Mouse (Mus musculus) hindbrain, embryonic 13.5 days (tissue): ENCODE measurements around the gene Utp20. TPM values are rescaled to one million over a fixed set of nuclear protein-coding genes. Genes with fewer than 3 reads are reported as not detected.

Experiments
- ATAC-seq: fragments of 200-750 bp; cut with Nextera tagmentation; 2 replicates; pipeline ENCODE4 v1.8.0; 2017; ENCODE audit warnings: moderate TSS enrichment; ENCODE audit not compliant: low FRiP score
- H3K27ac ChIP-seq: fragments of 300-500 bp; sonication (generic); 2 replicates; pipeline ENCODE4 v1.5.1; 2015; ENCODE audit warnings: inconsistent platforms, mild to moderate bottlenecking, moderate library complexity
- H3K27me3 ChIP-seq: fragments of 300-500 bp; sonication (generic); 2 replicates; pipeline ENCODE4 v1.6.1; 2015; ENCODE audit warnings: mild to moderate bottlenecking, inconsistent platforms
- H3K36me3 ChIP-seq: fragments of 300-500 bp; sonication (generic); 2 replicates; pipeline ENCODE4 v1.6.1; 2015; ENCODE audit warnings: mild to moderate bottlenecking, inconsistent platforms
- H3K4me1 ChIP-seq: fragments of 300-500 bp; sonication (generic); replicated peaks from 2 replicates; pipeline ENCODE4 v1.6.1; 2015; ENCODE audit warnings: inconsistent platforms
- H3K4me2 ChIP-seq: fragments of 300-500 bp; sonication (generic); 2 replicates; pipeline ENCODE4 v1.6.1; 2015; ENCODE audit warnings: inconsistent platforms, mild to moderate bottlenecking, moderate library complexity
- H3K4me3 ChIP-seq: fragments of 300-500 bp; sonication (generic); 2 replicates; pipeline ENCODE4 v1.5.1; 2015; ENCODE audit warnings: mild to moderate bottlenecking, inconsistent platforms
- H3K9ac ChIP-seq: fragments of 300-500 bp; sonication (generic); 2 replicates; pipeline ENCODE4 v1.6.1; 2015; ENCODE audit warnings: mild to moderate bottlenecking, inconsistent platforms
- H3K9me3 ChIP-seq: fragments of 300-500 bp; sonication (generic); 2 replicates; pipeline ENCODE4 v1.6.1; 2016; ENCODE audit warnings: inconsistent platforms
- WGBS: fragments of 180-500 bp; shearing (Covaris S2); methylation state at CpG from one replicate; pipeline ENCODE4 v1.1.7; 2015; 5-methylcytosine and 5-hydroxymethylcytosine counted together
- polyA plus RNA-seq: library from polyadenylated mRNA; unstranded; fragments of >200 nt; fragmentation: Nextera tagmentation; extraction: Ambion mirVana; gene quantifications from 2 replicates; pipeline ENCODE4 v1.2.1, GENCODE M21; 2015

Utp20 gene
- polyA plus RNA-seq, 1 experiment from 2014 or later, result 8.7 TPM

GRCm38 (mm10) chr10:88731496-88732308, 94.9 kb downstream of the Utp20 start:
- H3K4me1 ChIP-seq, result peaks cover 19% of the 10 kb centered on the region
- H3K36me3 ChIP-seq, result peaks cover 3% of the 10 kb centered on the region
- H3K4me2 ChIP-seq, result peak overlapping the region; percentile 97
- H3K27ac ChIP-seq, result peak overlapping the region; percentile 79
- H3K9me3 ChIP-seq, result no peaks in the 10 kb centered on the region
- 0 out of 2 replicates have a peak, but pooled peaks cover 5% of the 10 kb centered on the region for H3K27me3 ChIP-seq
- peak overlapping the region; percentile 97 for H3K4me3 ChIP-seq
- peak; percentile 61 for ATAC-seq
- peak overlapping the region; percentile 97 for H3K9ac ChIP-seq
- WGBS, result 3% methylated on average over 61 of the region's 61 CpGs

GRCm38 (mm10) chr10:88730571-88731495, 95.8 kb downstream of the Utp20 start, which contains the start of gene Arl1:
Gene Arl1 (plus strand): TSS chr10:88730858.
- Histone ChIP-seq H3K4me2 (peak within 1 kb of the TSS; percentile 97), H3K27me3 (0 out of 2 replicates have a peak, but pooled peaks cover 5% of the 10 kb centered on the region), H3K36me3 (no peaks in the 10 kb centered on the region), H3K27ac (peak within 1 kb of the TSS; percentile 79), H3K4me1 (peaks cover 19% of the 10 kb centered on the region), H3K9ac (peak within 1 kb of the TSS; percentile 97), H3K4me3 (peak within 1 kb of the TSS; percentile 97), H3K9me3 (no peaks in the 10 kb centered on the region)
- under 1% methylated on average over 65 of the region's 65 CpGs for WGBS
- ATAC-seq, result peak; percentile 98

GRCm38 (mm10) chr10:88728166-88728565, 98.4 kb downstream of the Utp20 start:
- WGBS, result 77% methylated on average over 8 of the region's 8 CpGs
- Histone ChIP-seq H3K4me2 (no peak overlapping the region), H3K4me1 (peaks cover 18% of the 10 kb centered on the region), H3K9ac (no peak overlapping the region), H3K27ac (no peak overlapping the region), H3K27me3 (0 out of 2 replicates have a peak, but pooled peaks cover 9% of the 10 kb centered on the region), H3K9me3 (no peaks in the 10 kb centered on the region), H3K4me3 (no peak overlapping the region), H3K36me3 (no peaks in the 10 kb centered on the region)
- no peak for ATAC-seq

GRCm38 (mm10) chr10:88727128-88727527, 99.5 kb downstream of the Utp20 start:
- Histone ChIP-seq H3K4me1 (peaks cover 9% of the 10 kb centered on the region), H3K9ac (no peak overlapping the region), H3K27ac (no peak overlapping the region), H3K4me2 (no peak overlapping the region), H3K27me3 (0 out of 2 replicates have a peak, but pooled peaks cover 9% of the 10 kb centered on the region), H3K36me3 (no peaks in the 10 kb centered on the region), H3K9me3 (no peaks in the 10 kb centered on the region), H3K4me3 (no peak overlapping the region)
- 77% methylated on average over 1 of the region's 1 CpGs for WGBS
- no peak for ATAC-seq

- H3K4me1 ChIP-seq, result peaks cover 2% of the 10 kb centered on the region
- no peaks in the 10 kb centered on the region for H3K9me3 ChIP-seq
- H3K4me2 ChIP-seq, result no peak overlapping the region
- no peak overlapping the region for H3K4me3 ChIP-seq
- H3K27ac ChIP-seq, result no peak overlapping the region
- no peak for ATAC-seq
- no peaks in the 10 kb centered on the region for H3K36me3 ChIP-seq
- H3K9ac ChIP-seq, result no peak overlapping the region
- H3K27me3 ChIP-seq, result 0 out of 2 replicates have a peak, but pooled peaks cover 9% of the 10 kb centered on the region
- WGBS, result 61% methylated on average over 2 of the region's 2 CpGs
These were observed 101.3 kb downstream of the Utp20 start for GRCm38 (mm10) chr10:88725343-88725742.

GRCm38 (mm10) chr10:88719618-88720017, 107.0 kb downstream of the Utp20 start:
- H3K4me1 ChIP-seq, result no peaks in the 10 kb centered on the region
- no peaks in the 10 kb centered on the region for H3K9me3 ChIP-seq
- 88% methylated on average over 1 of the region's 1 CpGs for WGBS
- H3K9ac ChIP-seq, result no peak overlapping the region
- no peak overlapping the region for H3K4me2 ChIP-seq
- ATAC-seq, result no peak
- H3K27ac ChIP-seq, result no peak overlapping the region
- H3K27me3 ChIP-seq, result 0 out of 2 replicates have a peak, but pooled peaks cover 2% of the 10 kb centered on the region
- H3K4me3 ChIP-seq, result no peak overlapping the region
- no peaks in the 10 kb centered on the region for H3K36me3 ChIP-seq

- Histone ChIP-seq H3K9ac (no peak overlapping the region), H3K27me3 (no peaks in the 10 kb centered on the region), H3K4me3 (no peak overlapping the region), H3K9me3 (no peaks in the 10 kb centered on the region), H3K36me3 (no peaks in the 10 kb centered on the region), H3K27ac (no peak overlapping the region), H3K4me2 (no peak overlapping the region), H3K4me1 (no peaks in the 10 kb centered on the region)
- WGBS, result 51% methylated on average over 2 of the region's 2 CpGs
- ATAC-seq, result no peak
These were observed 108.9 kb downstream of the Utp20 start for GRCm38 (mm10) chr10:88717756-88718025.

- H3K27ac ChIP-seq, result no peak overlapping the region
- H3K36me3 ChIP-seq, result no peaks in the 10 kb centered on the region
- H3K27me3 ChIP-seq, result no peaks in the 10 kb centered on the region
- no peak overlapping the region for H3K9ac ChIP-seq
- 63% methylated on average over 13 of the region's 13 CpGs for WGBS
- H3K4me1 ChIP-seq, result no peaks in the 10 kb centered on the region
- no peak for ATAC-seq
- H3K9me3 ChIP-seq, result no peaks in the 10 kb centered on the region
- H3K4me3 ChIP-seq, result no peak overlapping the region
- no peak overlapping the region for H3K4me2 ChIP-seq
These were observed 109.4 kb downstream of the Utp20 start for GRCm38 (mm10) chr10:88716986-88717755.

GRCm38 (mm10) chr10:88715621-88716020, 111.0 kb downstream of the Utp20 start:
- Histone ChIP-seq H3K9ac (no peak overlapping the region), H3K27ac (no peak overlapping the region), H3K27me3 (no peaks in the 10 kb centered on the region), H3K36me3 (no peaks in the 10 kb centered on the region), H3K4me2 (no peak overlapping the region), H3K4me3 (no peak overlapping the region), H3K4me1 (no peaks in the 10 kb centered on the region), H3K9me3 (no peaks in the 10 kb centered on the region)
- ATAC-seq, result no peak
- WGBS, result 82% methylated on average over 6 of the region's 6 CpGs

- H3K9me3 ChIP-seq, result no peaks in the 10 kb centered on the region
- ATAC-seq, result no peak
- no peak overlapping the region for H3K9ac ChIP-seq
- no peaks in the 10 kb centered on the region for H3K4me1 ChIP-seq
- H3K27ac ChIP-seq, result no peak overlapping the region
- H3K27me3 ChIP-seq, result no peaks in the 10 kb centered on the region
- H3K36me3 ChIP-seq, result no peaks in the 10 kb centered on the region
- H3K4me3 ChIP-seq, result no peak overlapping the region
- no peak overlapping the region for H3K4me2 ChIP-seq
- 85% methylated on average over 4 of the region's 4 CpGs for WGBS
These were observed 111.9 kb downstream of the Utp20 start for GRCm38 (mm10) chr10:88714744-88715143.

- H3K27me3 ChIP-seq, result no peaks in the 10 kb centered on the region
- no peaks in the 10 kb centered on the region for H3K4me1 ChIP-seq
- no peak for ATAC-seq
- no peak overlapping the region for H3K4me3 ChIP-seq
- H3K27ac ChIP-seq, result no peak overlapping the region
- H3K9ac ChIP-seq, result no peak overlapping the region
- WGBS, result 84% methylated on average over 6 of the region's 6 CpGs
- no peaks in the 10 kb centered on the region for H3K9me3 ChIP-seq
- no peaks in the 10 kb centered on the region for H3K36me3 ChIP-seq
- H3K4me2 ChIP-seq, result no peak overlapping the region
These were observed 114.2 kb downstream of the Utp20 start for GRCm38 (mm10) chr10:88712359-88712758.
